Mouse (Mus musculus) ES-E14 (cell line): Measurements from ENCODE around the gene C130074G19Rik.

Experiments
- HCFC1 ChIP-seq: IDR thresholded peaks from 2 replicates; pipeline ENCODE4 v1.6.1; 2012; ENCODE audit warnings: low read length, inconsistent platforms, borderline replicate concordance; ENCODE audit not compliant: insufficient read depth
- MAFK ChIP-seq: IDR thresholded peaks from 2 replicates; pipeline ENCODE4 v1.6.1; 2014; ENCODE audit warnings: mild to moderate bottlenecking, low read depth, low read length, inconsistent platforms; ENCODE audit not compliant: insufficient read depth
- ZC3H11A ChIP-seq: IDR thresholded peaks from 2 replicates; pipeline ENCODE4 v1.6.1; 2012; ENCODE audit warnings: low read depth, mild to moderate bottlenecking, inconsistent platforms, low read length, borderline replicate concordance
- ZNF384 ChIP-seq: IDR thresholded peaks from 2 replicates; pipeline ENCODE4 v1.6.1; 2012; ENCODE audit warnings: low read depth, low read length, inconsistent platforms

- no peak for TF ChIP-seq MAFK
- no peak for TF ChIP-seq HCFC1
- TF ChIP-seq ZC3H11A, result no peak
- no peak for TF ChIP-seq ZNF384
These were observed 55.8 kb downstream of the C130074G19Rik start for GRCm38 (mm10) chr1:184827175-184827701.
